Mouse (Mus musculus) CH12.LX (cell line): ENCODE data around the gene Rassf5. TPM values are rescaled to one million over a fixed set of nuclear protein-coding genes. Genes with fewer than 3 reads are reported as not detected.

ENCODE experiments used
- DNase-seq: peaks from one replicate; pipeline ENCODE4 v3.0.0-alpha.2; 2013; ENCODE audit errors: extremely low read depth
- H3K27ac ChIP-seq: 2 replicates; pipeline ENCODE4 v1.5.1; 2012; ENCODE audit warnings: low read depth, mild to moderate bottlenecking, control low read depth, moderate library complexity; ENCODE audit not compliant: insufficient read depth
- H3K27me3 ChIP-seq: replicated peaks from 2 replicates; pipeline ENCODE3; 2012; ENCODE audit warnings: inconsistent platforms
- H3K36me3 ChIP-seq, 2 experiments: replicated peaks in 1 of 2; 2 replicates each; pipeline versions ENCODE3 to v1.6.1; 2012; ENCODE audit warnings: inconsistent platforms in 1 of 2, low read length in 1 of 2, mild to moderate bottlenecking in 1 of 2, mixed read lengths in 1 of 2, moderate library complexity in 1 of 2; ENCODE audit not compliant: control insufficient read depth in 1 of 2, insufficient read depth in 1 of 2
- H3K4me1 ChIP-seq, 2 experiments: 2 replicates each; pipeline ENCODE4 v1.6.1; 2012; ENCODE audit warnings: inconsistent platforms in 1 of 2, moderate library complexity in 1 of 2; ENCODE audit not compliant: insufficient read depth in 2 of 2, control insufficient read depth in 1 of 2
- H3K4me2 ChIP-seq: 2 replicates; pipeline ENCODE4 v1.6.1; 2012; ENCODE audit warnings: low read depth, mild to moderate bottlenecking, control low read depth; ENCODE audit not compliant: poor library complexity, insufficient read depth, severe bottlenecking
- H3K4me3 ChIP-seq, 3 experiments: fragments of 150-350 bp in 1 of 3; sonication (generic) in 1 of 3; replicated peaks in 1 of 3; 2 replicates each; pipeline versions ENCODE3 to v1.5.1; 2011 to 2012; ENCODE audit warnings: low read depth in 2 of 3, low read length in 2 of 3, mild to moderate bottlenecking in 2 of 3, moderate library complexity in 2 of 3, control low read depth in 1 of 3, improper control_type of control experiment in 1 of 3, inconsistent platforms in 1 of 3, mixed read lengths in 1 of 3; ENCODE audit not compliant: poor library complexity in 1 of 3
- H3K79me2 ChIP-seq: replicated peaks from 2 replicates; pipeline ENCODE4 v1.6.1; 2012; ENCODE audit warnings: mild to moderate bottlenecking, moderate library complexity; ENCODE audit not compliant: control insufficient read depth, poor library complexity, insufficient read depth, severe bottlenecking; ENCODE audit errors: extremely low read depth
- H3K9ac ChIP-seq: 2 replicates; pipeline ENCODE4 v1.6.1; 2012; ENCODE audit warnings: low read depth, mild to moderate bottlenecking, control low read depth, moderate library complexity; ENCODE audit not compliant: insufficient read depth
- H3K9me3 ChIP-seq: replicated peaks from 2 replicates; pipeline ENCODE3; 2012; ENCODE audit warnings: low read length, inconsistent platforms, mixed read lengths
- CTCF ChIP-seq, 2 experiments: IDR thresholded peaks in 1 of 2; conservative IDR thresholded peaks in 1 of 2; 2 replicates each; pipeline ENCODE4 v1.5.1; 2011 to 2012; ENCODE audit warnings: low read depth in 2 of 2, low read length in 2 of 2, improper control_type of control experiment in 1 of 2, inconsistent platforms in 1 of 2, mild to moderate bottlenecking in 1 of 2, moderate library complexity in 1 of 2
- E2F4 ChIP-seq: IDR thresholded peaks from 2 replicates; pipeline ENCODE4 v1.6.1; 2011; ENCODE audit warnings: low read depth, low read length, improper control_type of control experiment; ENCODE audit not compliant: insufficient replicate concordance
- ELF1 ChIP-seq: IDR thresholded peaks from 2 replicates; pipeline ENCODE4 v1.6.1; 2014; ENCODE audit warnings: low read depth, mild to moderate bottlenecking, inconsistent platforms, low read length, improper control_type of control experiment
- ETS1 ChIP-seq: conservative IDR thresholded peaks from 2 replicates; pipeline ENCODE4 v1.6.1; 2012; ENCODE audit warnings: low read depth, mild to moderate bottlenecking, inconsistent platforms, low read length, improper control_type of control experiment, moderate library complexity
- JUND ChIP-seq: conservative IDR thresholded peaks from 2 replicates; pipeline ENCODE4 v1.6.1; 2011; ENCODE audit warnings: low read depth, low read length, improper control_type of control experiment
- MAX ChIP-seq: IDR thresholded peaks from 2 replicates; pipeline ENCODE4 v1.6.1; 2011; ENCODE audit warnings: low read length, improper control_type of control experiment
- MAZ ChIP-seq: IDR thresholded peaks from 2 replicates; pipeline ENCODE4 v1.6.1; 2012; ENCODE audit warnings: low read depth, mild to moderate bottlenecking, inconsistent platforms, low read length, improper control_type of control experiment, moderate library complexity
- MXI1 ChIP-seq: IDR thresholded peaks from 2 replicates; pipeline ENCODE4 v1.6.1; 2011; ENCODE audit warnings: mild to moderate bottlenecking, low read depth, low read length, improper control_type of control experiment
- MYC ChIP-seq: IDR thresholded peaks from 2 replicates; pipeline ENCODE4 v1.6.1; 2011; ENCODE audit warnings: low read depth, mild to moderate bottlenecking, improper control_type of control experiment, low read length
- NRF1 ChIP-seq: IDR thresholded peaks from 2 replicates; pipeline ENCODE4 v1.6.1; 2014; ENCODE audit warnings: low read depth, mild to moderate bottlenecking, inconsistent platforms, low read length, improper control_type of control experiment, moderate library complexity
- POLR2AphosphoS2 ChIP-seq: IDR thresholded peaks from 2 replicates; pipeline ENCODE4 v1.6.1; 2011; ENCODE audit warnings: low read depth, low read length, improper control_type of control experiment
- RAD21 ChIP-seq: IDR thresholded peaks from 2 replicates; pipeline ENCODE4 v1.6.1; 2011; ENCODE audit warnings: low read depth, mild to moderate bottlenecking, low read length, improper control_type of control experiment, moderate library complexity
- RCOR1 ChIP-seq: conservative IDR thresholded peaks from 2 replicates; pipeline ENCODE4 v1.6.1; 2012; ENCODE audit warnings: low read depth, mild to moderate bottlenecking, inconsistent platforms, low read length, improper control_type of control experiment
- SIN3A ChIP-seq: IDR thresholded peaks from 2 replicates; pipeline ENCODE4 v1.6.1; 2012; ENCODE audit warnings: low read length, improper control_type of control experiment, inconsistent platforms
- SMC3 ChIP-seq: IDR thresholded peaks from 2 replicates; pipeline ENCODE4 v1.6.1; 2011; ENCODE audit warnings: low read depth, low read length, improper control_type of control experiment
- ZC3H11A ChIP-seq: IDR thresholded peaks from 2 replicates; pipeline ENCODE4 v1.6.1; 2012; ENCODE audit warnings: low read depth, mild to moderate bottlenecking, inconsistent platforms, low read length, improper control_type of control experiment
- ZMIZ1 ChIP-seq: IDR thresholded peaks from 2 replicates; pipeline ENCODE4 v1.6.1; 2012; ENCODE audit warnings: low read depth, mild to moderate bottlenecking, inconsistent platforms, low read length, improper control_type of control experiment
- dilution Hi-C: fragments of 300-500 bp; cut with MboI; formaldehyde crosslinking; loops from 2 replicates; pipeline ENCODE4 v1.14.3; 2020; ENCODE audit warnings: low sequenced_read_pairs; ENCODE audit not compliant: extremely low pct_unique_long_range_greater_than_20kb, extremely low pct_ligation_motif_present
- in situ Hi-C: fragments of 300-500 bp; cut with MboI; formaldehyde crosslinking; loops from 3 replicates; pipeline ENCODE4 v1.14.3; 2019; ENCODE audit warnings: low sequenced_read_pairs, low pct_ligation_motif_present, low pct_unique_long_range_greater_than_20kb, mixed read lengths
- polyA plus RNA-seq: library from polyadenylated mRNA; unstranded; fragments of >175 nt; gene quantifications from 2 replicates; pipeline ENCODE4 v1.2.1, GENCODE M21; 2012; ENCODE audit warnings: low read depth; ENCODE audit not compliant: insufficient read length
- total RNA-seq, 2 experiments: library from RNA; depleted of rRNA; stranded (reverse); fragments of 300-350 nt in 1 of 2; fragments of >200 nt in 1 of 2; gene quantifications; 2 replicates each; pipeline ENCODE4 v1.2.3; 2012 to 2014

The Rassf5 gene
- total and polyA plus RNA-seq, 3 experiments: 11.5 to 32.1 (median 16.3) TPM

- H3K4me3 ChIP-seq: no peak overlapping the region
- H3K79me2 ChIP-seq: no peaks in the 10 kb centered on the region
- peaks cover 2 to 11% of the 10 kb centered on the region in 2 experiments; a peak in 2 of 4 replicates for H3K4me1 ChIP-seq
- H3K36me3 ChIP-seq: no peaks in the 10 kb centered on the region
- TF ChIP-seq SMC3 (no peak), RAD21 (no peak), JUND (no peak), POLR2AphosphoS2 (no peak), MAZ (no peak), MYC (no peak), ETS1 (no peak), SIN3A (no peak), RCOR1 (no peak), NRF1 (no peak), ZMIZ1 (no peak), E2F4 (no peak), MAX (no peak), ELF1 (no peak)
- no peak overlapping the region for H3K4me2 ChIP-seq
- no peaks in the 10 kb centered on the region for H3K9me3 ChIP-seq
- no peak for DNase-seq
- no peak overlapping the region for H3K9ac ChIP-seq
- dilution Hi-C loops: no loop called here
- H3K27me3 ChIP-seq: peaks cover 2% of the 10 kb centered on the region
- no peak overlapping the region for H3K27ac ChIP-seq
- in situ Hi-C loops: no loop called here
Observed at GRCm38 (mm10) chr1:131209971-131210426, 35.1 kb downstream of the Rassf5 start.

GRCm38 (mm10) chr1:131208800-131209199 lies 36.3 kb downstream of the Rassf5 start:
- Histone ChIP-seq H3K79me2 (no peaks in the 10 kb centered on the region), H3K27ac (no peak overlapping the region), H3K4me1 (peaks cover 13 to 16% of the 10 kb centered on the region in 2 experiments), H3K9me3 (no peaks in the 10 kb centered on the region), H3K4me3 (no peak overlapping the region), H3K4me2 (no peak overlapping the region), H3K36me3 (no peaks in the 10 kb centered on the region), H3K9ac (no peak overlapping the region), H3K27me3 (peaks cover 2% of the 10 kb centered on the region)
- TF ChIP-seq CTCF (conservative IDR thresholded peaks at IDR 0.05 in 1 of 2, IDR thresholded peaks at IDR 0.05 in 1 of 2; ENCODE audit: low read depth in 2 of 2, low read length in 2 of 2): no peak
- TF ChIP-seq MYC: no peak
- TF ChIP-seq MXI1: no peak
- TF ChIP-seq ZC3H11A: no peak
- in situ Hi-C loops (no loop called here), dilution Hi-C loops (no loop called here)
- DNase-seq: no peak
